Mouse (Mus musculus): ENCODE measurements at regions not wholly inside any gene's neighbourhood (a gene's known extent, or its start where the extent isn't known, plus 50 kb on each side); places are given as distances from the start of the nearest gene placed in this dataset.

DNA sequence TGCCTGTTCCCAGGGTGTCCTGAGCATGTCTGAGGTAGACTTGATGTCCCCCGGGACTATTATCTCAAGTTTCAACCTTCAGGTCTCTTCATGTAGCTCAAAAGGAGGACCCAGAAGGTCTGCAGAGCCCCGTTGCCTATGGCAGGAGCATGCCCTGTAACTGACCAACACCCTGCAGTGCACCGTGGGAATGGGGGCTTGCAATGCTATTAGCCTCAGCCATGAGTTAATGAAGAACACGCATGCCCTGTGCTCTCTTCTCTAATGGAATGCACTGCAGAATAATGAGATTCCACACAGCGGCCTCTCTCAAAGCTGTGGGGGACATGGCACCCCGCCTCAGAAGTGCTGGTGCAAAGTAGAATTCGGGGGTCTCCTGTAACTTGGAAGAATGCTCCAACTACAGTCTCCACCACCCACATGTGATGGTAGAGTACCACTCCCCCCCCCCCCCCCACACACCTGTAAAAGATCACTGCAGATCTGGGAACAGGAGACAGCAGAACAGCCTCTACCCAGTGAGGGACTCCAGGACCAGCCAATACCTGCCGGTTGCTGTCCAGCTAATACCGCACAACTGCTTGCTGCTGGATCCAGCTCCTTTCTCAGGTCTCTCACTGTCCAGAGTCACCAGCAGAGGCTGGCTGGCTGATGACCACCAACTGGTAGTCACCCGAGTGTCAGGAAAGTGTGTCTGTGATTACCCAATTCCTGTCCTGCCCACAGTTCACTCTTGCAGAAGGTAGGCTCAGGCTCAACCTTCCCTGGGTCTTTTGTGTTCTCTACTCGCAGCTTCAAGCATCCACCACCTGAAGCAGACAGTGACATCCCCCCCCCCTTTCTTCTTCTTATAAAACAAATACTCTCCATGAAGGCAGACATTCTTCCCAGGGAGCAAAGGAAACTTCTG, 255.4 kb upstream of the Dio3 start:
- H3K36me3 ChIP-seq (ENCODE audit: control insufficient read depth, insufficient read depth, low read length) = no peaks in the 10 kb centered on the region
- DNase-seq = no peak
- WGBS = 78% methylated on average over 11 of the region's 11 CpGs
- no peak for TF ChIP-seq EP300 (IDR thresholded peaks at IDR 0.05; ENCODE audit: insufficient read depth, low read depth, low read length)
- TF ChIP-seq CTCF (IDR thresholded peaks at IDR 0.05) = no peak
- TF ChIP-seq POLR2A (IDR thresholded peaks at IDR 0.05; ENCODE audit: insufficient read depth, low read depth, low read length) = no peak
- no peak overlapping the region for H3K4me3 ChIP-seq
- no peaks in the 10 kb centered on the region for H3K4me1 ChIP-seq (ENCODE audit: control insufficient read depth, insufficient read depth, low read length)
- H3K27me3 ChIP-seq (ENCODE audit: control insufficient read depth, insufficient read depth, low read length) = no peaks in the 10 kb centered on the region
- intact Hi-C loops (cut with DNase I) = no loop called here
- H3K79me2 ChIP-seq (replicated peaks; ENCODE audit: control insufficient read depth, insufficient read depth, low read length) = no peaks in the 10 kb centered on the region
- H3K27ac ChIP-seq = no peak overlapping the region
- H3K9ac ChIP-seq (ENCODE audit: low read depth, low read length) = no peak overlapping the region

DNA sequence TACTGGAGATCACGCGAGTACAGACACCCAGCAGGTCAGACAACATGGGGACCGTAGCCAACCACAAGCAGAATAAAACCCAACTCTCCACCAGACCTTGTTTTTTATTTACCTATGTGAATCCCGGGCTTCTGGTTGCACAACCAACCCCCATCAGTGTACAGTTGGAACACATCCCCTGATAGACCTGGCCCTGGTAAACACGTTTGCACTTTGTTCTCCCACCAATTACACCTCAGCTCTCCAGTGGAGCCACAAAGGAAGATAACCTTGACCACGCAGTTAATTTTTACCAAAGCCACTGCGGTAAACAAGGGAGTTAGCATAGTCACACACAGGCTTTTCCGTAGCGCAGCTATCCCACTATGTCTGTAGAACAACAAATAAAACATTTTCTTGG, 254.6 kb upstream of the Dio3 start:
- intact Hi-C loops (cut with DNase I) = no loop called here
- Histone ChIP-seq H3K27me3 (ENCODE audit: control insufficient read depth, insufficient read depth, low read length) (no peaks in the 10 kb centered on the region), H3K27ac (no peak overlapping the region), H3K79me2 (replicated peaks; ENCODE audit: control insufficient read depth, insufficient read depth, low read length) (no peaks in the 10 kb centered on the region), H3K9ac (ENCODE audit: low read depth, low read length) (no peak overlapping the region), H3K4me1 (ENCODE audit: control insufficient read depth, insufficient read depth, low read length) (no peaks in the 10 kb centered on the region), H3K4me3 (no peak overlapping the region), H3K36me3 (ENCODE audit: control insufficient read depth, insufficient read depth, low read length) (no peaks in the 10 kb centered on the region)
- 84% methylated on average over 9 of the region's 9 CpGs for WGBS
- DNase-seq = no peak
- TF ChIP-seq EP300 (IDR thresholded peaks at IDR 0.05; ENCODE audit: insufficient read depth, low read depth, low read length) (no peak), POLR2A (IDR thresholded peaks at IDR 0.05; ENCODE audit: insufficient read depth, low read depth, low read length) (no peak), CTCF (IDR thresholded peaks at IDR 0.05) (no peak)

DNA sequence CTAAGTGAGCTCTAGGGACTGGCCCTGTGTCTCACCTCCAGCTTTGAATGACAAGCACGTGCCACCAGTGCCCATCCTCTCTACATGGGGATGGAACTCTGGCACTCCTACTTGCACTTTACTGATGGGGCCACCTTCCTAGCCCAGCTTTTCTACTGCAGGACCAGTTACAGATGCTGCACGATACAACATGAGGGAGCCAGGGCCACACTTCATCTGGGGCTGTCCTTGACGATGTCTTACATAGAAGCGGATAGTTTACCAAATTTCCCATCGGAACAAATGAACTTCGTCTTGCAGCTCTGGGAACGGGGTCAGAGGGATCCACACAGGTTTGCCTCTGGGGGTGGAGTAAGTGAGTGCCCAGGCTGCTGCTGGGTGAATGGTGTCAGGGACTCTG, 253.7 kb upstream of the Dio3 start:
- no peak for DNase-seq
- TF ChIP-seq CTCF (IDR thresholded peaks at IDR 0.05) (no peak), POLR2A (IDR thresholded peaks at IDR 0.05; ENCODE audit: insufficient read depth, low read depth, low read length) (no peak), EP300 (IDR thresholded peaks at IDR 0.05; ENCODE audit: insufficient read depth, low read depth, low read length) (no peak)
- Histone ChIP-seq H3K4me3 (no peak overlapping the region), H3K79me2 (replicated peaks; ENCODE audit: control insufficient read depth, insufficient read depth, low read length) (no peaks in the 10 kb centered on the region), H3K36me3 (ENCODE audit: control insufficient read depth, insufficient read depth, low read length) (no peaks in the 10 kb centered on the region), H3K27me3 (ENCODE audit: control insufficient read depth, insufficient read depth, low read length) (no peaks in the 10 kb centered on the region), H3K27ac (no peak overlapping the region), H3K9ac (ENCODE audit: low read depth, low read length) (no peak overlapping the region), H3K4me1 (ENCODE audit: control insufficient read depth, insufficient read depth, low read length) (no peaks in the 10 kb centered on the region)
- 87% methylated on average over 7 of the region's 7 CpGs for WGBS
- intact Hi-C loops (cut with DNase I) = no loop called here

DNA sequence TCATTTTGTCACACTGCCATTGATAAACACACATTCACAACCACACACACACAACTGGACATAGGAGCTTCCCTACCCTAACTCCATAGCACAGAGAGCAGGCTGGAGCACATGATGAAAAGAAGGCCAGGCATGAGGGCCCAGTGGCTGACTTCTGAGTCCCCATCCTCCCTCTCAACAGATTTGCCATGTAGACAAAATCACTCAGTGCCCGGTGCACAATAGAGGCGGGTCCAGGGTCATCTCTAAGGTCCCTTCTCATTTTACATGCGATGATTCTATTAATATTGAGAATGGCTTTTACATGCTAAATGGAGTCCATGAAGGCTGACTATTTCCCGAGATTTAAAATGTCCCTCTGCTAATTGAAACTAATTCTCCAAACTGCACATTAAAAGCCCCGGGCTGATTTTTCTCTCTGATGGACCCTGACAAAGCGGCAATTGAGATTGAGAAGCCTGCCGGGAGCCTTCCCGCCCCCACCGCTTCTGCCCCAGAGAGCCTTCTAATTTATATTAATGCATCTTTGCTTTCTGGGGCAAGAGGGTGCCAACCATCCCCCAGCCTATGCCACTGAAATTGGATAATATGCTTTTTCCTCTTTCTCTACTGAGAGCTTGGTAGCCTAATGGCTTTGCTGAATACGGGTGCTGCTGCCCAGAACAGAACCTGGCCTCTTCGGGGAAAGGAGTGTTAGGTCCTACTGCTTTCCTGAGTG, 252.7 kb upstream of the Dio3 start:
- Histone ChIP-seq H3K79me2 (replicated peaks; ENCODE audit: control insufficient read depth, insufficient read depth, low read length) (no peaks in the 10 kb centered on the region), H3K4me1 (ENCODE audit: control insufficient read depth, insufficient read depth, low read length) (no peaks in the 10 kb centered on the region), H3K27ac (no peak overlapping the region), H3K9ac (ENCODE audit: low read depth, low read length) (no peak overlapping the region), H3K27me3 (ENCODE audit: control insufficient read depth, insufficient read depth, low read length) (no peaks in the 10 kb centered on the region), H3K36me3 (ENCODE audit: control insufficient read depth, insufficient read depth, low read length) (no peaks in the 10 kb centered on the region), H3K4me3 (no peak overlapping the region)
- no peak for TF ChIP-seq CTCF (IDR thresholded peaks at IDR 0.05)
- intact Hi-C loops (cut with DNase I) = no loop called here
- WGBS = 81% methylated on average over 11 of the region's 11 CpGs
- no peak for DNase-seq

DNA sequence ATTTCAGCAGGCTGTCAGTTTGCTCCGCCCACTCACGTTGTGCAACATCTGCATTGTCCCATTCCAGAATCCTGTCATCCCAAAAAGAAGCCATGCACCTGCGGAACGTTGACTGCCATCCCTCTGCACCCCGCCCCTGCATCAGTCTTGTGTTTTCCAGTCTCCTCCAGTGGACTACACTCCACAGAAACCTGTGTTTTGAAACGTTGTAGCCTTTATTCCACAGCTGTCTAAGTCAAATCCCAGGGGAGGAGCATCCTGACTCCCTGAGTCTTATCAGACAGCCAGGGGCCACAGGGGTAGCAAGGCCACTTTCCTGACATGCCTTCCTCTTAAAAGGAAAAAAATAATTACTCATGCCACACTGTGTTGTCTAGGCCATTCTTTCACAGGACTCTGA, 251.5 kb upstream of the Dio3 start:
- no peaks in the 10 kb centered on the region for H3K79me2 ChIP-seq (replicated peaks; ENCODE audit: control insufficient read depth, insufficient read depth, low read length)
- no peak overlapping the region for H3K27ac ChIP-seq
- 65% methylated on average over 6 of the region's 6 CpGs for WGBS
- TF ChIP-seq POLR2A (IDR thresholded peaks at IDR 0.05; ENCODE audit: insufficient read depth, low read depth, low read length) = no peak
- no peak overlapping the region for H3K4me3 ChIP-seq
- no peaks in the 10 kb centered on the region for H3K36me3 ChIP-seq (ENCODE audit: control insufficient read depth, insufficient read depth, low read length)
- H3K4me1 ChIP-seq (ENCODE audit: control insufficient read depth, insufficient read depth, low read length) = no peaks in the 10 kb centered on the region
- no peaks in the 10 kb centered on the region for H3K27me3 ChIP-seq (ENCODE audit: control insufficient read depth, insufficient read depth, low read length)
- H3K9ac ChIP-seq (ENCODE audit: low read depth, low read length) = no peak overlapping the region
- DNase-seq = no peak
- intact Hi-C loops (cut with DNase I) = no loop called here

DNA sequence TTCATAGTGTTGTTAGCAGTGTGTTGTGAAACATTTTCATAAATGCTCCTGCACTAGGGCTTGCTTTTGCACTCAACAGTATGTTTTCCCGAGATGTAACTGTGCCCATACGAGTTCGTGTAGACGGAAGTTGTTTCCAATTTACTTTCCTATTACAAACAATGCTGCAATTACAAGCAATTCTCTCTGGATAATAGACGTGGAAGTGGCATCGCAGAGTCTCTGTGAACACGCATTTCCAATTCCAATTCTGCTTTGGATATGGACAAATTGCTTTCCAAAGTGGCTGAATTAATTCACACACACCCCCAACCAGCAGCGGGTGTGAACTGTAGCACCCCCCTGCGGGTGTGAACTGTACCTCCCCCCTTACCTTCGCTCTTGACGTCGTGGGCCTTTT, 250.9 kb upstream of the Dio3 start:
- no peaks in the 10 kb centered on the region for H3K4me1 ChIP-seq (ENCODE audit: control insufficient read depth, insufficient read depth, low read length)
- intact Hi-C loops (cut with DNase I) = no loop called here
- no peak overlapping the region for H3K27ac ChIP-seq
- WGBS = 70% methylated on average over 12 of the region's 12 CpGs
- DNase-seq = no peak
- H3K36me3 ChIP-seq (ENCODE audit: control insufficient read depth, insufficient read depth, low read length) = no peaks in the 10 kb centered on the region
- H3K79me2 ChIP-seq (replicated peaks; ENCODE audit: control insufficient read depth, insufficient read depth, low read length) = no peaks in the 10 kb centered on the region
- no peak for TF ChIP-seq EP300 (IDR thresholded peaks at IDR 0.05; ENCODE audit: insufficient read depth, low read depth, low read length)
- H3K9ac ChIP-seq (ENCODE audit: low read depth, low read length) = no peak overlapping the region
- H3K4me3 ChIP-seq = no peak overlapping the region
- no peaks in the 10 kb centered on the region for H3K27me3 ChIP-seq (ENCODE audit: control insufficient read depth, insufficient read depth, low read length)
